Mouse (Mus musculus) midbrain, postnatal 0 days (tissue): ENCODE measurements at regions not wholly inside any gene's neighbourhood (a gene's known extent, or its start where the extent isn't known, plus 50 kb on each side); places are given as distances from the start of the nearest gene placed in this dataset.

ENCODE experiments used
- ATAC-seq: fragments of 200-750 bp; cut with Nextera tagmentation; 2 replicates; pipeline ENCODE4 v1.8.0; 2017; ENCODE audit warnings: moderate number of reproducible peaks, mild to moderate bottlenecking, moderate TSS enrichment, moderate library complexity; ENCODE audit not compliant: low FRiP score
- DNase-seq: peaks from one replicate; pipeline ENCODE4 v3.0.0-alpha.2; 2015; ENCODE audit warnings: low spot score
- H3K27ac ChIP-seq: fragments of 300-500 bp; sonication (generic); 2 replicates; pipeline ENCODE4 v1.5.1; 2014; ENCODE audit warnings: low read depth, mild to moderate bottlenecking, low read length, mixed read lengths
- H3K27me3 ChIP-seq: fragments of 300-500 bp; sonication (generic); 2 replicates; pipeline ENCODE4 v1.6.1; 2014; ENCODE audit warnings: low read length, control low read depth, mixed read lengths; ENCODE audit not compliant: insufficient read depth
- H3K36me3 ChIP-seq: fragments of 300-500 bp; sonication (generic); 2 replicates; pipeline ENCODE4 v1.6.1; 2014; ENCODE audit warnings: low read length, control low read depth, mixed read lengths; ENCODE audit not compliant: insufficient read depth
- H3K4me1 ChIP-seq: fragments of 300-500 bp; sonication (generic); 2 replicates; pipeline ENCODE4 v1.6.1; 2014; ENCODE audit warnings: mild to moderate bottlenecking, control low read depth, antibody characterized with exemption, low read length, mixed read lengths; ENCODE audit not compliant: insufficient read depth
- H3K4me2 ChIP-seq: fragments of 300-500 bp; sonication (generic); 2 replicates; pipeline ENCODE4 v1.6.1; 2014; ENCODE audit warnings: low read depth, mild to moderate bottlenecking, low read length, mixed read lengths; ENCODE audit not compliant: poor library complexity, severe bottlenecking
- H3K4me3 ChIP-seq: fragments of 300-500 bp; sonication (generic); 2 replicates; pipeline ENCODE4 v1.5.1; 2014; ENCODE audit warnings: low read depth, mild to moderate bottlenecking, low read length, moderate library complexity
- H3K9ac ChIP-seq: fragments of 300-500 bp; sonication (generic); replicated peaks from 2 replicates; pipeline ENCODE4 v1.6.1; 2014; ENCODE audit warnings: mild to moderate bottlenecking, low read length, moderate library complexity, mixed read lengths; ENCODE audit not compliant: poor library complexity, severe bottlenecking
- H3K9me3 ChIP-seq: fragments of 300-500 bp; sonication (generic); 2 replicates; pipeline ENCODE4 v1.6.1; 2016; ENCODE audit warnings: low read length, control low read depth
- CTCF ChIP-seq: IDR thresholded peaks from 2 replicates; pipeline ENCODE4 v1.5.1; 2016; ENCODE audit warnings: antibody characterized with exemption, mild to moderate bottlenecking
- WGBS: fragments of 180-500 bp; shearing (Covaris S2); extraction: QIAGEN DNeasy Blood & Tissue Kit; methylation state at CpG from one replicate; pipeline ENCODE4 v1.1.7; 2014; 5-methylcytosine and 5-hydroxymethylcytosine counted together

GRCm38 (mm10) chr1:120733683-120734082, 131.5 kb downstream of the En1 start:
- 60% methylated on average over 5 of the region's 5 CpGs for WGBS
- no peak overlapping the region for H3K27ac ChIP-seq
- H3K9me3 ChIP-seq: no peaks in the 10 kb centered on the region
- ATAC-seq (no peak), DNase-seq (no peak)
- no peak overlapping the region for H3K4me2 ChIP-seq
- no peaks in the 10 kb centered on the region for H3K4me1 ChIP-seq
- no peaks in the 10 kb centered on the region for H3K36me3 ChIP-seq
- no peaks in the 10 kb centered on the region for H3K27me3 ChIP-seq
- H3K4me3 ChIP-seq: no peak overlapping the region
- H3K9ac ChIP-seq: no peak overlapping the region
- TF ChIP-seq CTCF: no peak

- no peak overlapping the region for H3K27ac ChIP-seq
- H3K9me3 ChIP-seq: no peaks in the 10 kb centered on the region
- H3K27me3 ChIP-seq: no peaks in the 10 kb centered on the region
- no peak overlapping the region for H3K9ac ChIP-seq
- ATAC-seq (no peak), DNase-seq (no peak)
- no peak overlapping the region for H3K4me2 ChIP-seq
- TF ChIP-seq CTCF: no peak
- no peak overlapping the region for H3K4me3 ChIP-seq
- H3K4me1 ChIP-seq: no peaks in the 10 kb centered on the region
- H3K36me3 ChIP-seq: no peaks in the 10 kb centered on the region
Measured at GRCm38 (mm10) chr1:120734846-120735245, 132.6 kb downstream of the En1 start.

- Histone ChIP-seq H3K4me3 (no peak overlapping the region), H3K27me3 (no peaks in the 10 kb centered on the region), H3K36me3 (no peaks in the 10 kb centered on the region), H3K9me3 (no peaks in the 10 kb centered on the region), H3K4me1 (no peaks in the 10 kb centered on the region), H3K9ac (no peak overlapping the region), H3K27ac (no peak overlapping the region), H3K4me2 (no peak overlapping the region)
- no peak for TF ChIP-seq CTCF
- 69% methylated on average over 6 of the region's 6 CpGs for whole genome bisulfite sequencing
- ATAC-seq: no peak
- DNase-seq: no peak
Measured at GRCm38 (mm10) chr1:120739499-120739898, 137.3 kb downstream of the En1 start.

GRCm38 (mm10) chr1:120741091-120741740, 139.0 kb downstream of the En1 start:
- Histone ChIP-seq H3K4me1 (no peaks in the 10 kb centered on the region), H3K9ac (no peak overlapping the region), H3K4me3 (no peak overlapping the region), H3K27me3 (no peaks in the 10 kb centered on the region), H3K36me3 (no peaks in the 10 kb centered on the region), H3K27ac (no peak overlapping the region), H3K9me3 (no peaks in the 10 kb centered on the region), H3K4me2 (no peak overlapping the region)
- WGBS: 94% methylated on average over 16 of the region's 16 CpGs
- TF ChIP-seq CTCF: no peak
- no peak for ATAC-seq
- DNase-seq: no peak

GRCm38 (mm10) chr1:120748963-120749362, 146.7 kb downstream of the En1 start:
- no peak for TF ChIP-seq CTCF
- H3K9me3 ChIP-seq: no peaks in the 10 kb centered on the region
- DNase-seq: no peak
- no peaks in the 10 kb centered on the region for H3K27me3 ChIP-seq
- WGBS: 85% methylated on average over 6 of the region's 6 CpGs
- H3K27ac ChIP-seq: no peak overlapping the region
- H3K4me1 ChIP-seq: no peaks in the 10 kb centered on the region
- H3K4me2 ChIP-seq: no peak overlapping the region
- H3K4me3 ChIP-seq: no peak overlapping the region
- no peak for ATAC-seq
- H3K9ac ChIP-seq: no peak overlapping the region
- no peaks in the 10 kb centered on the region for H3K36me3 ChIP-seq

- 94% methylated on average over 1 of the region's 1 CpGs for WGBS
- no peak for ATAC-seq
- Histone ChIP-seq H3K27ac (no peak overlapping the region), H3K9me3 (no peaks in the 10 kb centered on the region), H3K4me1 (no peaks in the 10 kb centered on the region), H3K27me3 (no peaks in the 10 kb centered on the region), H3K4me2 (no peak overlapping the region), H3K4me3 (no peak overlapping the region), H3K36me3 (no peaks in the 10 kb centered on the region), H3K9ac (no peak overlapping the region)
- TF ChIP-seq CTCF: no peak
- no peak for DNase-seq
Measured at GRCm38 (mm10) chr1:120753406-120753805, 151.2 kb downstream of the En1 start.
